Mouse (Mus musculus) kidney, adult 2 months (tissue): ENCODE measurements at regions not wholly inside any gene's neighbourhood (a gene's known extent, or its start where the extent isn't known, plus 50 kb on each side); places are given as distances from the start of the nearest gene placed in this dataset.
A peak's percentile ranks its signal among the peaks of the same experiment; 100 is the strongest.

Experiments
- DNase-seq: peaks from one replicate; pipeline ENCODE4 v3.0.0; 2021
- H3K27ac ChIP-seq: fragments of 200-500 bp; 2 replicates; pipeline ENCODE4 v1.5.1; 2012; ENCODE audit warnings: low read depth, low read length, control low read depth, inconsistent platforms; ENCODE audit not compliant: insufficient read depth
- H3K27me3 ChIP-seq: fragments of 200-500 bp; replicated peaks from 2 replicates; pipeline ENCODE4 v1.6.1; 2012; ENCODE audit warnings: mild to moderate bottlenecking, moderate library complexity, low read length, inconsistent platforms; ENCODE audit not compliant: control insufficient read depth, insufficient read depth
- H3K36me3 ChIP-seq: fragments of 200-500 bp; 2 replicates; pipeline ENCODE4 v1.6.1; 2012; ENCODE audit warnings: mild to moderate bottlenecking, moderate library complexity, low read length, inconsistent platforms; ENCODE audit not compliant: control insufficient read depth, insufficient read depth
- H3K4me1 ChIP-seq: fragments of 200-500 bp; 2 replicates; pipeline ENCODE4 v1.6.1; 2011; ENCODE audit warnings: low read length; ENCODE audit not compliant: control insufficient read depth, insufficient read depth
- H3K4me3 ChIP-seq: fragments of 200-500 bp; 2 replicates; pipeline ENCODE4 v1.5.1; 2011; ENCODE audit warnings: mild to moderate bottlenecking, low read depth, low read length, control low read depth; ENCODE audit not compliant: insufficient read depth
- CTCF ChIP-seq: fragments of 200-500 bp; conservative IDR thresholded peaks from 2 replicates; pipeline ENCODE4 v1.5.1; 2011; ENCODE audit warnings: low read depth, mild to moderate bottlenecking, control low read depth, low read length, moderate library complexity, mixed read lengths; ENCODE audit not compliant: insufficient read depth, insufficient read length
- POLR2A ChIP-seq: fragments of 200-500 bp; IDR thresholded peaks from one replicate; pipeline ENCODE4 v1.6.1; 2011; ENCODE audit warnings: low read depth, low read length, control low read depth
- WGBS: fragments of 180-500 bp; shearing (Covaris S2); methylation state at CpG from one replicate; pipeline ENCODE4 v1.1.7; 2018; 5-methylcytosine and 5-hydroxymethylcytosine counted together

DNA sequence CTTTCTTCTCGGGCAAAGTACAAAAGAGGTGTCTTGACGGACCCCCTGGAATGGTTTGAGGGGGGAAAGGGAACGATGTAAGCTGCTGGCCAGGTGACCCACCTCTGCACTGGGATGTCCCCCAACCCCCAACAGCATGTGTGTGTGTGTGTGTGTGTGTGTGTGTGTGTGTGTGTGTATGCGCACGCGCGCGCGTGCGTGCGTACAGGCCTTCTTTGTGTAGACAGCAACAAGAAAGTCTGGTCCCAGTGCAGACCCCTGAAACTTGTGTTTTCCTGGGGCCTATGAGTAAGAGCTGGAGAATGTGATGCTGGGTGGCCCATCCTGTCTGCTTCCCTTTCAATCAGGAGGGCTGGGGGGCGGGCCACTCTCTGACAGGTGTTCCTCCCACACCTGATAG, 118.7 kb upstream of the 4930535I16Rik start:
- 80% methylated on average over 12 of the region's 12 CpGs for WGBS
- DNase-seq = no peak
- Histone ChIP-seq H3K36me3 (no peaks in the 10 kb centered on the region), H3K27ac (no peak overlapping the region), H3K27me3 (no peaks in the 10 kb centered on the region; the same call in 1 of the 2 replicates), H3K4me1 (no peaks in the 10 kb centered on the region), H3K4me3 (no peak overlapping the region)
- TF ChIP-seq POLR2A = no peak
- no peak for TF ChIP-seq CTCF

- H3K4me3 ChIP-seq = no peak overlapping the region
- no peak overlapping the region for H3K27ac ChIP-seq
- no peak for TF ChIP-seq CTCF
- no peak for TF ChIP-seq POLR2A
- H3K4me1 ChIP-seq = no peaks in the 10 kb centered on the region
- DNase-seq = no peak
- no peaks in the 10 kb centered on the region; the same call in 1 of the 2 replicates for H3K27me3 ChIP-seq
- WGBS = 21% methylated on average over 10 of the region's 10 CpGs
- H3K36me3 ChIP-seq = no peaks in the 10 kb centered on the region
Measured at GRCm38 (mm10) chr4:124035657-124036061, 117.8 kb upstream of the 4930535I16Rik start.

- H3K4me1 ChIP-seq = no peaks in the 10 kb centered on the region
- no peaks in the 10 kb centered on the region for H3K36me3 ChIP-seq
- no peak for DNase-seq
- H3K27me3 ChIP-seq = no peaks in the 10 kb centered on the region; the same call in 1 of the 2 replicates
- no peak overlapping the region for H3K27ac ChIP-seq
- no peak for TF ChIP-seq CTCF
- TF ChIP-seq POLR2A = no peak
- no peak overlapping the region for H3K4me3 ChIP-seq
- WGBS = 39% methylated on average over 7 of the region's 7 CpGs
Measured at GRCm38 (mm10) chr4:124035192-124035591, 117.4 kb upstream of the 4930535I16Rik start.

GRCm38 (mm10) chr4:124028061-124028460, 110.2 kb upstream of the 4930535I16Rik start:
- no peak overlapping the region for H3K27ac ChIP-seq
- TF ChIP-seq POLR2A (no peak), CTCF (no peak)
- H3K27me3 ChIP-seq = no peaks in the 10 kb centered on the region
- no peak overlapping the region for H3K4me3 ChIP-seq
- no peaks in the 10 kb centered on the region for H3K4me1 ChIP-seq
- no peak for DNase-seq
- WGBS = 80% methylated on average over 12 of the region's 12 CpGs
- no peaks in the 10 kb centered on the region for H3K36me3 ChIP-seq

- H3K27ac ChIP-seq = no peak overlapping the region
- no peaks in the 10 kb centered on the region for H3K36me3 ChIP-seq
- TF ChIP-seq CTCF (no peak), POLR2A (no peak)
- 59% methylated on average over 3 of the region's 3 CpGs for WGBS
- no peak overlapping the region for H3K4me3 ChIP-seq
- H3K4me1 ChIP-seq = no peaks in the 10 kb centered on the region
- no peak for DNase-seq
- H3K27me3 ChIP-seq = no peaks in the 10 kb centered on the region
Measured at GRCm38 (mm10) chr4:124016401-124016800, 98.6 kb upstream of the 4930535I16Rik start.

DNA sequence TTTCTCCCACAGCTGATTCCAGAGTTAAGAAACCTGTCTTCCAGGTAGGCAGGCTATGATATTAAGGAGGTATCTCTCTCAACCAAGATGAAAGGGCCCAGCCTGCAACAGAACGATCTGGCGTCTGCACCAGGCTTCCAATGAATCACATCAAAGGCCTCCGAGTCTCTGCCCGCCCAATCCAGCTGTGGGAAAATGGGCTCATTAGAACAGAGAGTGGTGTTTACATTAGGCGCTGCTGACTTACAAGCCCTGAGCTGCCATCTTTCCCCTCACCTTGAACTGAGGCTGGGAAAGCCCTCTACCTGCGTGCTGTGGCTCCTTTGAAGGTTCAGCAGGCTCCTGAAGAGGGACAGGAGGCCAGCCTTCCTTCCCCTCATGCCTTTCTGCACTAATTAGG, 97.5 kb upstream of the 4930535I16Rik start:
- Histone ChIP-seq H3K27me3 (no peaks in the 10 kb centered on the region), H3K4me3 (no peak overlapping the region), H3K36me3 (no peaks in the 10 kb centered on the region), H3K27ac (no peak overlapping the region), H3K4me1 (no peaks in the 10 kb centered on the region)
- WGBS = 40% methylated on average over 6 of the region's 6 CpGs
- no peak for DNase-seq
- TF ChIP-seq CTCF = no peak
- TF ChIP-seq POLR2A = no peak

DNA sequence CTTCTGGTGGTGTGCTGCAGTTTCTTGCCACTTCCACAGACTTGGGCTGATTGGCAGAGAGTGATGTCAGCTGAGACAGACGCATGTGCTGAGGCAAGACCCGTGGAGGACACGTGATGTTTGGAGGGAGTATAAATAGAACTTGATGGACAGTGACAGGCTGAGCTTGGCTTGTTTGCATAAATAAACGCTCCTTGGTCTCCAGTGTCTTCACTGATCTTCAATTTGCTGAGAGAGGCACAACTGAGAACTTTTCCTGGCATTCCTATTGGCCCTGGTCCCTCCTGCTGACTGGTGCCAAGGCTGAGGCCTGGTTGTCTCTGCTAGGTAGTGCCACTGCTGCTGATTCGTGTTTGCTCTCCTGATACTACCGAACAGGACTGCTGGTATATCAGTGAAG, 94.6 kb upstream of the 4930535I16Rik start:
- H3K4me3 ChIP-seq = no peak overlapping the region
- H3K27me3 ChIP-seq = no peaks in the 10 kb centered on the region
- TF ChIP-seq CTCF = no peak
- no peak for TF ChIP-seq POLR2A
- no peak overlapping the region for H3K27ac ChIP-seq
- WGBS = 71% methylated on average over 6 of the region's 6 CpGs
- no peaks in the 10 kb centered on the region for H3K36me3 ChIP-seq
- no peaks in the 10 kb centered on the region for H3K4me1 ChIP-seq
- peak; percentile 33 for DNase-seq
